Mouse (Mus musculus) G1E-ER4 (cell line): ENCODE results near the gene Adam15. TPM values are rescaled to one million over a fixed set of nuclear protein-coding genes. Genes with fewer than 3 reads are reported as not detected.

Source experiments
- GATA1 ChIP-seq: IDR thresholded peaks from one replicate; pipeline ENCODE4 v1.8.0; 2012; ENCODE audit warnings: low read length, inconsistent platforms
- polyA plus RNA-seq: library from polyadenylated mRNA; stranded (reverse); fragments of >175 nt; gene quantifications from 2 replicates; pipeline ENCODE4 v1.2.3, GENCODE M21; 2012

The Adam15 gene
- polyA plus RNA-seq, 1 experiment: not detected

GRCm38 (mm10) chr3:89377831-89378230, 28.0 kb upstream of the Adam15 start:
- TF ChIP-seq GATA1: no peak

GRCm38 (mm10) chr3:89373581-89374231, 23.9 kb upstream of the Adam15 start:
- TF ChIP-seq GATA1: no peak

GRCm38 (mm10) chr3:89367338-89367737, 17.5 kb upstream of the Adam15 start:
- no peak for TF ChIP-seq GATA1

- no peak for TF ChIP-seq GATA1
Observed at GRCm38 (mm10) chr3:89365486-89366414, 16.0 kb upstream of the Adam15 start.

GRCm38 (mm10) chr3:89365153-89365485, 15.3 kb upstream of the Adam15 start, which contains the start of gene Dcst1:
Gene Dcst1 (minus strand): TSS chr3:89365253.
- TF ChIP-seq GATA1: no peak

- no peak for TF ChIP-seq GATA1
Observed at GRCm38 (mm10) chr3:89364631-89365030, 14.8 kb upstream of the Adam15 start.

- no peak for TF ChIP-seq GATA1
Observed at GRCm38 (mm10) chr3:89361675-89362074, 11.9 kb upstream of the Adam15 start, which contains the start of gene Dcst2. Gene Dcst2 (plus strand): TSS chr3:89361975.

- TF ChIP-seq GATA1: no peak
Observed at GRCm38 (mm10) chr3:89360237-89360636, 10.4 kb upstream of the Adam15 start.

GRCm38 (mm10) chr3:89359630-89360029, 9.8 kb upstream of the Adam15 start:
- no peak for TF ChIP-seq GATA1

- no peak for TF ChIP-seq GATA1
Observed at GRCm38 (mm10) chr3:89356029-89356428, 6.2 kb upstream of the Adam15 start.

- no peak for TF ChIP-seq GATA1
Observed at GRCm38 (mm10) chr3:89355512-89355902, 5.7 kb upstream of the Adam15 start.

- TF ChIP-seq GATA1: no peak
Observed at GRCm38 (mm10) chr3:89354816-89355511, 5.2 kb upstream of the Adam15 start.

GRCm38 (mm10) chr3:89351271-89351670, 1.5 kb upstream of the Adam15 start:
- no peak for TF ChIP-seq GATA1

- TF ChIP-seq GATA1: no peak
Observed at GRCm38 (mm10) chr3:89348911-89349868, 606 bp downstream of the Adam15 start.

GRCm38 (mm10) chr3:89347916-89348315, 1.9 kb downstream of the Adam15 start:
- TF ChIP-seq GATA1: no peak
